Mouse (Mus musculus) stomach, postnatal 0 days (tissue): ENCODE results near the gene Elmo1.

Source experiments
- CTCF ChIP-seq: IDR thresholded peaks from 2 replicates; pipeline ENCODE4 v1.5.1; 2016; ENCODE audit warnings: antibody characterized with exemption, low read depth, mild to moderate bottlenecking, moderate library complexity
- EP300 ChIP-seq: optimal IDR thresholded peaks from 2 replicates; pipeline ENCODE3; 2016; ENCODE audit warnings: antibody characterized with exemption

- TF ChIP-seq CTCF (no peak), EP300 (no peak)
Observed at GRCm38 (mm10) chr13:20503371-20503770, 413.0 kb downstream of the Elmo1 start.
